Mouse (Mus musculus) spleen, postnatal 14 days (tissue): ENCODE measurements around the gene Fam126a.
"Not testable (repeated sequence)": the region's sequence is repeated elsewhere in the genome, so short reads cannot be mapped to it uniquely, and the experiment has no call there.

Experiments used
- DNase-seq, 2 experiments: peaks; one replicate each; pipeline ENCODE4 v3.0.0; 2021 to 2022; ENCODE audit warnings: low spot score in 2 of 2

Gene Fam126a

DNA sequence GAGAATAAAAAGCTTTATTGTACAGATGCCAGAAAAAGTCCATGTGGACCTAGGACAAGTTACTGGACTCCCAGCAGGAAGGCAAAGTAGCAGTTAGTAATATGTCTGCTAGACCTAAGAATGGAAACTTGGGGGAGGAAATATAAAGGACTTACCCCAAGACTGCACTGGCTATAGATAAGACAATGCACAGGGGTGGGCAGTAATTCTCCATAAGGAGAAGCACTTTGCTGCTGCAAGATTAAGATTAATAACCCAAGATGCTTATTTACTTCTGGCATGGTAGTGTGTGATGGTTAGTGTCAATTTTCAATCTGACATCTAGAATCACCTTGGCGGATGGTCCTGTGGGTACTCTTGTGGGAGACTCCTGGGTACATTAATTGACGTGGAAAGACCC lies 128.3 kb downstream of the Fam126a start:
- no peak for DNase-seq

DNA sequence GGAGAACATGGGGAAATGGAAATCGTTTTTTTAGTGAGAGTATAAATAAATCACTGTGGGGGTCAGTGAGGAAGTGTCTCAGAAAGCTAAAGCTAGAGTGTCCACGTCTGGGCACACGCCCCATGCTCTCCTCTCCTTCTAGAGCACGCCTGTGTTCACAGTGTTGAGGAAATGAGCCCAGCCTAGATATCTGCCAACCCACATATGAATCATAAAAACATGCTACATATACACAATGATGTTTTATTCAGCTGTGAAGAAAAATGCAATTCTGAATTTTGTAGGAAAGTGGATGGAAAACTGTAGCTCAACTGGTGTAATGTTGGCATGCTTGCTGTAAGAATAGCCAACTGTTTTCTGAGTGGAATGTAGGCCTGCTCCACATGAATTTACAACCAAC lies 130.3 kb downstream of the Fam126a start:
- no peak for DNase-seq

DNA sequence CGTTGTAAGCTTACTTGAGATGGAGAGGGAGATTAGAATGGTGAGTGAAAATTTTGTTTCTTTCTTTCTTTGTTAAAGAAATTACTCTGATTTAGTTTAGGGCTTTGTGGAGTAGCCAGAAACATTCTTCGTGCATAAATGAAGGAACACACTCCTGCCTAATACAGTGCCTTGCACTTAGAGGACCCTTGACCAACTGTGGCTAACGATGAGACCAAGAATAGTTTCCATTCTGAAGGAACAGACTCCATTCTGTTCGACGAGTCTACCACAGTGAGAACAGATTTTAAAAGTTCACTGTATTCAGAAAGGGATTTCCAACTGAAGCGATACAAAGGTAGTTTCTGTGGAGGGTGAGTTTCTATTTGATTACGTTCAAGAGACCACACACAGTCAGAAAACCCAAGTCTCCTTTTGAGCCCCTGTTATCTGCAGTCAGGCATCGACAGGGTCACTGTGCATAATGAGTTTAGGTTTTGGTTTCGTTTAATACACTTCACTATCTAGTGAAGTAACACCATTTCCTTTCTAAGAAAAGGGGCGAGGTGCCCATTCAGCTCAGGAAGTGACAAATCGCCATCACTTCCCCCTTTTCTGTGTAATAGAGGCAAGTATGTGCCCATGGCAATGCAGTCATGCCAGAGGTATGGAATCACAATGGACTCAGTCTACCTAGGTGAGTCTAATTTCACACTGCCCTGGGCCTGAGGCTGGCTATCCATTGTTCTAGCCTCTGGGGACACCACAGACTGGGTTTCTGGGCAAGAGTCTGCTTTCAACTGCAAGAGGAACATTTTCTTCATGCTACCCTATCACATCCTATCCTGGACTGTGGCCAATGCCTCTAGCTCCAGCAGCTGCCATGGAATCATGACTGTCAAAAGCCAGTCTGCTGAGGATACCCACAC lies 136.4 kb downstream of the Fam126a start:
- DNase-seq: peak in 1 of 2 experiments; percentile 7

DNA sequence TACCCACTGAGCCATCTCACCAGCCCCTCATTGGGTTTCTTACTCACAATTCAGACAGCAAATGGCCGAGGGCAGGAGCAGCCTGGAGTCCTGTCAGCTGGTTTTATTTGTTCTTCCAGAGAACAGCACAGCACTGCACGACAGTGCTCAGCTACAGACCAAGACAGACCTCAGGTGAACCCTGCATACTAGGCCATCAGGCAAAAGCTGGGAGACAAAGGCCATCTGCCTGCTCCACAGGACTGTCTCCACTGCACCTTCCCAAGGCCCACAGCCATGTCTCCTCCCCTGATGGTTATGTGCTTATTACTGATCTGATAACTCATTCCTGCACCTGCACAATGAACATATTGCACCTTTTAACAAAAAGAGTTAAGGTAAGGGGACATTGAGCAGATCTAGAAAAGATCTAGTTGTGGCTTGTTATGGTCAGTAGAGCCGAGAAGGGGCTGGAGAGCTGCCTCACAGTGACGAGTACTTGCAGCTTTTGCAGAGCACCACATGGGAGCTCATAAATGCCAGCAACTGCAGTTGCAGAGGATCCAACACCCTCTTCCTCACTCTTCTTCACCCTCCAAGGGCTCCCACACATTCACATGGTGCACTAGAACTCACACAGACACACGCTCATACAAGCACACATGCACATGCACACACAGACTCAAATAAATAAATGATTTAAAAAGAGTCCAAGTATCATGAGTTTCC lies 137.2 kb downstream of the Fam126a start:
- no peak for DNase-seq

DNA sequence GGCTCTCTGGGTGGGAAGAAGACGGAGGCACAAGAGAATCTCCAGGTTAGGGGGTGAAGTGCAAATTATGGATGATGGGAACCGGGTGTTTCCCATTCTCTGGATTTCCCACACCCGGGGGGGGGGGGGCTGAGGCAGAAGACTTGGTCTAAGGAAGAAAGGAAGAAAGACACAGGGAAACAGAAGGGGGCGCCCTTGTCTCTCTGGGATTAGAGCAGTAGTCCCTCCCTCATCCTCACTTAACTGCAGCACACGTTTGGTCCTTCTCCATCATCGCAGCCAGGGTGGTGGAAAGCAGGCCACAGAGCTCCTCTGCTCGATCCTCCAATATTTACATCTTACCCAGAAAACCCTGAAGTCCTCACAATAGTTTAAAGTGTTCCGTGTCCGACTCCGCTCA lies 139.8 kb downstream of the Fam126a start:
- peak; percentile 47 to 69 for DNase-seq

DNA sequence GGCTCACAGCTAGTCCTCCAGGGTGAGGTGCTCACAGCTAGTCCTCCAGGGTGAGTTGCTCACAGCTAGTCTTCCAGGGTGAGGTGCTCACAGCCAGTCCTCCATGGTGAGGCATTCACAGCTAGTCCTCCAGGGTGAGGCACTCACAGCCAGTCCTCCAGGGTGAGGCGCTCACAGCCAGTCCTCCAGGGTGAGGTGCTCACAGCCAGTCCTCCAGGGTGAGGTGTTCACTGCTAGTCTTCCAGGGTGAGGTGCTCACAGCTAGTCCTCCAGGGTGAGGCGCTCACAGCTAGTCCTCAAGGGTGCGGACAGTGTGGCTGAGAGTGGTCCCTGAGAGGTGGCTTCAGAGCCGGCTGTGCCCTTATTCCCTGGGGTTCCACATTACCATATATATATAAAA lies 141.0 kb downstream of the Fam126a start:
- no peak for DNase-seq

DNA sequence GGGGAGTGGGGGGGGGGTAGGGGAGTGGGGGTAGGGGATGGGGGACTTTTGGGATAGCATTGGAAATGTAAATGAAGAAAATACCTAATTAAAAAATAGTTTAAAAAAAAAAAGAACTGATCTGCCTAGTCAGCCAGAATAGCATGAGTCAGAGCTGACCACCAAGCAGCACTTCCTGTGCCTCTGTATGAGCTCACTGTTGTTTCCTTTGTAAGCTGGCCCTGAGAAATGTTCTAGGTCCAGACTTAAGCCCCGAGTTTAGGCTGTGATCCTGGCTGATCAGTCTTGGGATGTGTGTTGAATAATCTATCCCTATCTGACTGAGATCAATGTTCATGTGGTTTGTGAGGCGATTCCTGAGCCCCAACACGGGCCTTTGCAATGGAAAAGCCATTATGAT lies 143.4 kb downstream of the Fam126a start:
- DNase-seq: no peak

DNA sequence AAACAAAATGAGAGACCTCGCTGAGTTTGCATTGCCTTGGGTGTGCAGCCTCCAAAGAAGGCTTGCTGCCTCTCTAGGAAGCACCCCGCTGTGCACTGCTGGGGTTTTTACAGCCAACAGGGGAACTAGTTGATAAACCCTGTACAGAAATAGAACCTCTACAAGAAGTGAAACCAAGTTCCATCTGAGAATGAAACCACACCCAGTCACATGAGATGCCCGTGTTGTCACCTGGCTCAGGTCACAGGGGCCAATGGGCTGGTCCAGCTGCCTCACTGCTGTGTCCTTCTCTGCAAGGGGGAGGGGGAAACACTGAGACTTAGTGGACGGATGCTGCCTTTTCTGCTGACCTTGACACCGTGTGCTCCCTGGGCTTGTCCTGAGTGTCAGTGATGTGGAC lies 156.0 kb downstream of the Fam126a start:
- DNase-seq: peak in 1 of 2 experiments; percentile 50

DNA sequence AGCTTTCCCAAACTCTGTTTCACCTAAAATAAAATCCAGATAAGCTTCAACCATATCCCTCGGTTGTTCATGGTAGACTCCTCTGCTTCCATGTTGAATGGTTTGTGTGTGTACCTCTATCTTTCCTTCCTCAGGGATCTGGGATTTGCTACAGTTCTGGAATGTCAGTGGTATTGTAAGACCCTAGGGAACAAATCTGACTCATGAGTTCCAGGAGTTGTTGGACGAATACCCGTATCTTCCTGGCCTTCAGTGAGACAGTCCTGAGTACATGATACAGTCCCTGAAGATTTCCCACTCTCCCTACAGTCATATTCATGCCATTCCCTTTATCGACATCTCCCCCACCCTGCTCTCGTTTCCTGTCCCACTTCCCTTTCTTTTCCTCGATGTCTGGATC lies 157.9 kb downstream of the Fam126a start:
- DNase-seq: no peak

DNA sequence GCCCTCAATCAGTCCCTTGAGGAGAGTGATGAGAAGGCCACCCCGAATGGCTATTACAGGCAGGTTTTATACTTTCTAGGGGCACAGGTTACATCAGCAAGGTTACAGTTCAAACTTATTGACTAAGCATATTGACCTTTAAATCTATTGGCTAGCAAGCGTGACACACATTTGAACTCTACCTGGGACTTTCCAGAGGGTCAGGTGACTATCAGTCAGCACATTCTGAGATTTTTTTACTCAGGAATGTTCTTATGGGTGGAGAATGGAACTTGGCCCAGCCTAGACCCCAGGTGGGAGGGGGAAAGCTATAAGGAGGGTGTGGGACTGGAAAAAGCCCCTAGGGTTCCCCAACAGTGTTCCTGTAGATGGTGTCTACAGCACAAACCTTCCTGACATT lies 159.2 kb downstream of the Fam126a start:
- DNase-seq: not testable (repeated sequence)

DNA sequence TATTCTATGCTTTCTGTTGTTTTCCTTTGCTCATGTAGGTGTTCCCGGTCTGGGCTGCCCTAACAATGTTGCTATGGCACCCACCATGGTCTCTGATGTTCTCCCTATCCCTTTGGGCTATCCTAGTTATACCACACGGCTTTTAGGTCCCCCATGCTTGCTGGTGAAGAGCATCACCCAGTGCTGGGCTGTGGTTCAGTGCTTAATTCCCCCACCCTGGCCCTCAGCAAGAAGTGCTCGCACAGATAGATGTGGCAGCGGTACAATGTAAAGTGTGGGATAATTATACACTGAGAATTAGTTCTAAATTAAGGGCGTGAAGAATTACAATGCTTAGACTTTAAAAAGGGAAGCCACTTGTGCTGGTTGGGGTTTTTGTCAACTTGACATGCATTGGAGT lies 164.5 kb downstream of the Fam126a start:
- no peak for DNase-seq
